Mouse (Mus musculus) stomach, embryonic 14.5 days (tissue): ENCODE results near the gene Fam199x. TPM values are rescaled to one million over a fixed set of nuclear protein-coding genes. Genes with fewer than 3 reads are reported as not detected.

Experiments used
- ATAC-seq: fragments of 200-750 bp; cut with Nextera tagmentation; 2 replicates; pipeline ENCODE4 v1.8.0; 2017; ENCODE audit warnings: low read depth, moderate TSS enrichment; ENCODE audit not compliant: insufficient number of reproducible peaks, insufficient read depth, low FRiP score
- H3K27ac ChIP-seq: fragments of 300-500 bp; sonication (generic); 2 replicates; pipeline ENCODE4 v1.5.1; 2014; ENCODE audit warnings: mild to moderate bottlenecking, low read length, moderate library complexity, mixed read lengths
- H3K27me3 ChIP-seq: fragments of 300-500 bp; sonication (generic); 2 replicates; pipeline ENCODE4 v1.6.1; 2014; ENCODE audit warnings: low read length, control low read depth, mixed read lengths; ENCODE audit not compliant: control insufficient read depth, insufficient read depth
- H3K36me3 ChIP-seq: fragments of 300-500 bp; sonication (generic); 2 replicates; pipeline ENCODE4 v1.6.1; 2014; ENCODE audit warnings: mild to moderate bottlenecking, control low read depth, low read length, moderate library complexity, mixed read lengths; ENCODE audit not compliant: control insufficient read depth, insufficient read depth
- H3K4me1 ChIP-seq: fragments of 300-500 bp; sonication (generic); 2 replicates; pipeline ENCODE4 v1.6.1; 2014; ENCODE audit warnings: low read length, control low read depth, mixed read lengths; ENCODE audit not compliant: control insufficient read depth, insufficient read depth
- H3K4me2 ChIP-seq: fragments of 300-500 bp; sonication (generic); replicated peaks from 2 replicates; pipeline ENCODE4 v1.6.1; 2014; ENCODE audit warnings: low read depth, low read length, control low read depth
- H3K4me3 ChIP-seq: fragments of 300-500 bp; sonication (generic); 2 replicates; pipeline ENCODE4 v1.5.1; 2014; ENCODE audit warnings: low read depth, low read length, control low read depth
- H3K9ac ChIP-seq: fragments of 300-500 bp; sonication (generic); replicated peaks from 2 replicates; pipeline ENCODE4 v1.6.1; 2014; ENCODE audit warnings: low read depth, mild to moderate bottlenecking, control low read depth, low read length, moderate library complexity, mixed read lengths
- H3K9me3 ChIP-seq: fragments of 300-500 bp; sonication (generic); 2 replicates; pipeline ENCODE4 v1.6.1; 2016; ENCODE audit warnings: low read depth, low read length, control low read depth; ENCODE audit not compliant: control insufficient read depth
- WGBS: fragments of 180-500 bp; shearing (Covaris S2); extraction: QIAGEN DNeasy Blood & Tissue Kit; methylation state at CpG from one replicate; pipeline ENCODE4 v1.1.7; 2014; 5-methylcytosine and 5-hydroxymethylcytosine counted together
- polyA plus RNA-seq: library from polyadenylated mRNA; unstranded; fragments of >200 nt; fragmentation: Nextera tagmentation; extraction: Ambion mirVana; gene quantifications from 2 replicates; pipeline ENCODE4 v1.2.1, GENCODE M21; 2014

Gene Fam199x
- polyA plus RNA-seq, 1 experiment from 2014 or later, result 9.9 TPM

DNA sequence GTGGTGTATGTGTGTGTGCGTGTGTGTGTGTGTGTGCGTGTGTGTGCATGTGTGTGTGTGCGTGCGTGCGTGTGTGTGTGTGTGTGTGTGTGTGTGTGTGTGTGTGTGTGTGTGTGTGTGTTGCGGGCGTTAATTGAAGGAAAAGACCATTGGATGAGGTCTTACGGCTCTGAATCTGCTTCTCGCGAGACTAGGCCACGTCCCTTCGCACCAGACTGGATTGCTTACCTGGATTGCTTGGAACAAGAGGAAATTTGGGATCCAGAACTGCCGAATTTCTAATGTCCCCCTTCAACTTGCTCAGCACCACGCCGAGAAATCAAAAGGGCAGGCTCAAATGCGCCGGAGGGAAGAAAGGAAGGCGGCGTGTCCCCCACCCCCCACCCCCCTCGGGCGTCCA, 72.3 kb downstream of the Fam199x start, which contains the start of gene Esx1:
Gene Esx1 (minus strand): TSS at position 366 of the 400 bp plus-strand sequence.
- Histone ChIP-seq H3K9ac (no peak within 1 kb of the TSS), H3K4me2 (no peak within 1 kb of the TSS), H3K9me3 (no peaks in the 10 kb centered on the region), H3K27me3 (peaks cover 24% of the 10 kb centered on the region), H3K36me3 (no peaks in the 10 kb centered on the region), H3K27ac (no peak within 1 kb of the TSS), H3K4me1 (no peaks in the 10 kb centered on the region), H3K4me3 (no peak within 1 kb of the TSS)
- 26% methylated on average over 21 of the region's 21 CpGs for WGBS
- no peak for ATAC-seq

DNA sequence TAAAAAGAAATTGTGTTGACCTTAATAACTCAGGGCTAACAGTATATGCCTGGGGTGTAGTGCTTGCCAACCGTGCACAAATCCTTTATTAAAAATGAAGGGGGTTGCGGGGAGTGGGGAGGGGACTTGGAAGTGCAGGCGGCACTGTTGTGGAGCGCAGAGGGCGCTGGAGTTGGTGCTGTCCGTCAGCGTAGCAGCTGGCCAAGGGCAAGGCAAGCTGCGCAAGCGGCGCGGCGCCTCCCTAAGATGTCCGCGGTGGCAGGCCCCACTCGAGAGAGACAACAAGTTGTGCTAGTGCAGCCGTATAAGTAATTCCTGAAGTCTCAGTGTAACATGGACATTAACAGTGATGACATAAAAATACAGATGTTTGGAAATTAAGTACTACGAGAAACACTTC, 78.1 kb downstream of the Fam199x start:
- ATAC-seq, result no peak
- H3K4me3 ChIP-seq, result no peak overlapping the region
- no peak overlapping the region for H3K4me2 ChIP-seq
- H3K27ac ChIP-seq, result no peak overlapping the region
- no peaks in the 10 kb centered on the region for H3K36me3 ChIP-seq
- H3K27me3 ChIP-seq, result peaks cover 4% of the 10 kb centered on the region
- no peaks in the 10 kb centered on the region for H3K4me1 ChIP-seq
- no peak overlapping the region for H3K9ac ChIP-seq
- H3K9me3 ChIP-seq, result no peaks in the 10 kb centered on the region
- WGBS, result 16% methylated on average over 17 of the region's 17 CpGs

Other genes starting within 250 kb of the Fam199x start
- gene Plp1, start 226.9 kb upstream of the Fam199x start, polyA plus RNA-seq, result 5.5 and 6.5 TPM in 2 replicates
- gene Rab9b, start 180.8 kb upstream of the Fam199x start, polyA plus RNA-seq, result 0.88 and 0.97 TPM in 2 replicates
- gene H2bfm, start 122.3 kb upstream of the Fam199x start, polyA plus RNA-seq, result not detected in 2 replicates
- 46.0 and 50.6 TPM in 2 replicates for gene Tmsb15b2, start 74.1 kb upstream of the Fam199x start, polyA plus RNA-seq
- gene Tmsb15l, start 72.7 kb upstream of the Fam199x start, polyA plus RNA-seq, result 4.2 and 5.8 TPM in 2 replicates
- gene Tmsb15b1, start 72.7 kb upstream of the Fam199x start, polyA plus RNA-seq, result 32.3 and 35.1 TPM in 2 replicates
- 19.2 and 21.4 TPM in 2 replicates for gene Zcchc18, start 56.4 kb upstream of the Fam199x start, polyA plus RNA-seq
- gene Slc25a53, start 11.3 kb upstream of the Fam199x start, polyA plus RNA-seq, result 10.6 and 14.4 TPM in 2 replicates
- gene Esx1, start 72.5 kb downstream of the Fam199x start, polyA plus RNA-seq, result not detected in 2 replicates